Mouse (Mus musculus): ENCODE results near the gene Lsm11.

Lsm11 gene

DNA sequence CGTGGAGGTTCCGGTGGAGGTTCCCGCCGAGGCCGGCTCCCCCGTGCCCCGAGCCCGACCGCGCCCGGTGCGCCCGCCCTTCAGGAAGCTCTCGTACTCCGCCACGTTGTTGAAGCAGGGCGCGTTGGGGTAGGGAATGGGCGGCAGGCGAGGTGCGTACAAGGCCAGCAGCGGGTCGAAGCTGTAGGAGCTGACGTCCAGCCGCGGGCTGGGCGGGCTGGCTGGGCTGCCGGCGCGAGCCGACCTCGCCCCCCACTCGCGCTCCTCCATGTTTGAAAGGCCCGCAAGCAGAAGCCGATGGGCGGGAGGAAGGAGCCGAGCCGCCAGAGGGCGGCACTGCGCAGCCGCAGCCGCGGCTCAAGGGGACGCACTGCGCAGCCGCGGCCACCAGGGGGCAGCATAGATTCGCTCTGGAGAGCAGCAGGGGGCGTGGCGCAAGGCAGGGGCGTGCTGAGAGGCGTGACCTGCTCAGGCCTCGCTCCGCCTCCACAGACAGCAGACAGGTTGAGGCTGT, at the start of gene Lsm11:
TSS of gene Lsm11 (minus strand) at position 293 of the 514 bp plus-strand sequence.
- peak; percentile 86 to 90 for DNase-seq

DNA sequence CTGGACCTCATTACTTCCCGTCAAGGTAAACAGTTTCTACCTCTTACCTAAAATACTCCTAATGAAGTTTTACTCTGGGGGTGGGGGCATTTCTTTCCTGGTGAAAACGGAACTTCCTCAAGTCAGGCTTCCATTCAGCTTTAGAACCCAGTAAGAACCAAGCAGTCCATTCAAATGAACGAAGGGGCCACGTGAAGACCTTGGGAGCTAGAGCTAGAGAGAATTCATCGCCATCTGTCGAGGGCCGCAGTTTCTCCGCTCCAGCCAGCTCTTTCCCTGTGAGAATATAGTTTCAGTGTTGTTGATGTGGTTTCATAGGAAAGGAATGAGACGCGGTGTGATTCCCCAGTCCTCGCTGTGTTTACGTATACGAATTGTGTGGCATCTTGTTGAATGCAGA, 47.4 kb upstream of the Lsm11 start:
- no peak for DNase-seq

DNA sequence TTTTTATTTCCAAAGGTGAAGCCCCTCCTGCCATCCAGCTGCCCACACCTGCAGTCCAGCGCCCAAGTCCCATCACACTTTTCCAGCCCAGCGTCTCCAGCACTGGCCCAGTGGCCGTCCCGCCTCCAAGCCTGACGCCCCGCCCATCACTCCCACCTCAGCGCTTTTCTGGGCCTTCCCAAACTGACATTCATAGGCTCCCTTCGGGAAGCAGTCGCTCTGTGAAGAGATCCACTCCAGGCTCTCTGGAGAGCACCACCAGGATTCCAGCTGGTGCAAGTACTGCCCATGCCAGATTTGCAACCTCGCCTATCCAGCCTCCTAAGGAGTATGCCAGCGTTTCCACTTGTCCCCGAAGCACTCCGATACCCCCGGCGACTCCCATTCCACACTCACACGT, 46.9 kb upstream of the Lsm11 start:
- DNase-seq: no peak

- no peak for DNase-seq
These were observed 36.1 kb upstream of the Lsm11 start for GRCm38 (mm10) chr11:45980893-45981253.

DNA sequence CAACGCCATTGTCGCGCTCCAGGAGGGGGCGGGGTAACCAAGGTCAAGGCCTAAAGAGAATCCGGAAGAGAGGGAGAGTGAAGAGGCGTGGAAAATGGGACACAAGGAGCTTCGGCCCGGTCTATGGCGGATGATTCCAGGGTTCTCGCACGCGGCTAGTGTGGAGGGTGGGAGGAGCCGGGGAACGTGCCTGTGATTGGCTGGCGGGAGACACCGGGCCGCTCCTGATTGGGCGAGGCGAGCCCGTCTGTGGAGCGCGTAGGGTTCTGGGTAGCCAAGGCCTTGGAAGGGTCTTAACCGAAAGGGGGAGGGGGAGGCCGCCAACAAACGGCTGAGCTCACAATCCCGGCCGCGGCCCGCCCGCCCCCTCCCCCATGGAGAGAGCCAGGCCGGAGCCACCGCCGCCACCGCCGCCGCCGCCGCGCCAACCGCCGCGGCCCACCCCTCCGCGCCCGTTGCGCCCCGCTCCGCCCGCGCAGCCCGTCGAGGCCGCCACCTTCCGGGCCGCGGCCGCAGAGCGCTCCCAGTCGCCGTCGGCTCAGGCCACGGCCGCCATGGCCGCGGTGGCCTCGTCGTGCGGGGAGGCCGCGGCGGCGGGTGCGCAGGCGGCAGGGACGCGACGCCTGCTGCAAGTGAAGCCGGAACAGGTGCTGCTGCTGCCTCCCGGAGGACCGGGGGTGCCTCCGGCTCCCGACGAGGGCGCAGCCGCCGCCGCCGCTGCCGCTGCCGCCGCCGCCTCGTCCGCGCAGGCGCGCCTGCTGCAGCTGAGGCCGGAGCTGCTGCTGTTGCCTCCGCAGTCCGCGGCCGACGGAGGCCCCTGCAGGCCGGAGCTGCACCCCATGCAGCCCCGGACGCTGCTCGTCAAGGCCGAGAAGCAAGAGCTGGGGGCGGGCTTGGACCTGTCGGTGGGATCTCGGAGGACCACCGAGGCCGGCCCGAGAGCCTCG, 35.5 kb upstream of the Lsm11 start, which contains the start of gene Sox30:
TSS of gene Sox30 (plus strand) at position 365 of the 947 bp plus-strand sequence.
- peak; percentile 14 to 20 for DNase-seq

DNA sequence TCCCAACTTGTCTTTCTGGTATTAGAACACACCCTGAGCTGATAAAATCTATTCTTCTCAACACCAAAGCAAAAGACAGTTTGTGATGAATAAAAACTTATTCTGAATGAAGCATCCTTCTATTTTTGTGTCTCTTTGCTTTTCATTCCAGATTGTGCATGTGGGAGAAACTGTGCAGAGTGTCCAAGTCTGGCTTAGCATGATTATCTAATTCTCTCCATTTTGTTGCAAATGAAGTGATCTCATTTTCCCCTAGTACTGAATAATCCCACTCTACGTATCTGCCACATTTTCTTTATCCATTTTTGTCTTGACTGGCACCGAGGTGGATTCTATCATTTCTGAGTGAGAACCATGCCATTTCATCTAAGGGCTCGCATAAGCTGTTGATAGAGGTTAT, 31.3 kb upstream of the Lsm11 start:
- no peak for DNase-seq

GRCm38 (mm10) chr11:45974466-45974865, 29.7 kb upstream of the Lsm11 start:
- DNase-seq: no peak

DNA sequence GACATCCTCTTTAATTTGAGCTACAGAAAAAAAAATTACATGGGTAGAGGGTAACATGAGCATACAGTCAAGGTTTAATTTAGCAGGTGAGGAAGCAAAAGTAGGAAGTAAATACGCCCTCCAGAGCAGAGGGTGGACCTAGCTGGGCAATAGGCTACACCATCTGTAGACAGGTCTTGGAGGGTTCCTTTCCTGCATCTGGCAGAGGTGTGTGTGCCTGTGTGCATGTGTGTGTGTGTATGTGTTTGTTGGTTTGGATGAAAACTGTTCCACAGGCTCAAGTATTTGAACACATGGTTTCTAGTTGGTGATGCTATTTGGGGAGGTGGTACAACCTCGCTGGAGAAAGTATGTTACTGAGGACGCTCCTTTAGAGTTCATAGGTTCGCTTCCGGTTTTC, 28.9 kb upstream of the Lsm11 start:
- DNase-seq: no peak

- DNase-seq: no peak
These were observed 23.7 kb upstream of the Lsm11 start for GRCm38 (mm10) chr11:45968466-45968865.

DNA sequence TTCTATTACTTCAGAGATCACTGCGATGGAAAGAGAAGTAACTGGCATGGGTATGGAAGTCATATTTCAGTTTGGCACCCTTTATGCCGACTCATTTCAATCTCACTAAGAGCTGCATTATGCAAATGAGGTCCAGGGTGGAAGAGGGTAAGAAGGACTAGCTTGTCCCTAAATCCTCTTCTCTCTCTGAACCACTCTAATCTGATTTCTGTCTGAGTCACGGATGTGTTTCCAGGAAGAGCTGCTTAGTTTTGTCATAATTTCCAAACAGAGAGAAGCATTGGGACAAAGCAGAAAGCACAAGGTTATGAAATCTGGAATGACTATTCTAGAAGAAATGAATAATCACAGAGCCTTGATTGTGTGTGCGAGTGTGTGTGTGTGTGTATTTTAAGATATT, 22.2 kb upstream of the Lsm11 start:
- DNase-seq: no peak

- no peak for DNase-seq
These were observed 15.3 kb upstream of the Lsm11 start for GRCm38 (mm10) chr11:45960003-45960402.

GRCm38 (mm10) chr11:45959598-45959997, 14.9 kb upstream of the Lsm11 start:
- no peak for DNase-seq

DNA sequence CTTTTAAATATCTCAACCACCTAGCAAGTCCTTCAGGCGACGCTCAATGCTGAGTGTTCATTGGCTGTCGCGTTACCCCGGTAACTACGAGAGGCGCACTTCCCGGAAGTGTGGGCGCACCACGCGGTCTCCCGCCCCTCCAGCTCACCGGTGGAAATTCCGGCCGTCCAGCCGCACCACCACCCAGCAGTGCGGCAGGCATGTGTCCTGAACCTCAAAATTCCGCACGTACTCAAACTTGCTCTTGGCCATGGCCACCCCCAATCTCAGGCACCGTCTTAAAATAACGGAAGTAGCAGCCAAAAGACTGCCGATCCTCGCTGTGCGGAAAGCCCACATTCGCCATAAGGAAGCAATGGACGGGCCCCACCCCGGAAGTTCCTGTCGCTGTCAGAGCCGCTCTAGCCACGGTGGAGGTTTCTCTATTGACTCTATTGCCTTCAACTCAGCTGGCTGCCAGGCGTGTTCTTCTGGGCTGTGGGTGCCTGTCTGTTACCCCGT, 10.4 kb upstream of the Lsm11 start, which contains the start of gene Thg1l:
TSS of gene Thg1l (minus strand) at position 368 of the 501 bp plus-strand sequence.
- DNase-seq: peak; percentile 82 to 88

GRCm38 (mm10) chr11:45947491-45947890, 2.8 kb upstream of the Lsm11 start:
- no peak for DNase-seq

- no peak for DNase-seq
These were observed 2.1 kb upstream of the Lsm11 start for GRCm38 (mm10) chr11:45946796-45947195.

DNA sequence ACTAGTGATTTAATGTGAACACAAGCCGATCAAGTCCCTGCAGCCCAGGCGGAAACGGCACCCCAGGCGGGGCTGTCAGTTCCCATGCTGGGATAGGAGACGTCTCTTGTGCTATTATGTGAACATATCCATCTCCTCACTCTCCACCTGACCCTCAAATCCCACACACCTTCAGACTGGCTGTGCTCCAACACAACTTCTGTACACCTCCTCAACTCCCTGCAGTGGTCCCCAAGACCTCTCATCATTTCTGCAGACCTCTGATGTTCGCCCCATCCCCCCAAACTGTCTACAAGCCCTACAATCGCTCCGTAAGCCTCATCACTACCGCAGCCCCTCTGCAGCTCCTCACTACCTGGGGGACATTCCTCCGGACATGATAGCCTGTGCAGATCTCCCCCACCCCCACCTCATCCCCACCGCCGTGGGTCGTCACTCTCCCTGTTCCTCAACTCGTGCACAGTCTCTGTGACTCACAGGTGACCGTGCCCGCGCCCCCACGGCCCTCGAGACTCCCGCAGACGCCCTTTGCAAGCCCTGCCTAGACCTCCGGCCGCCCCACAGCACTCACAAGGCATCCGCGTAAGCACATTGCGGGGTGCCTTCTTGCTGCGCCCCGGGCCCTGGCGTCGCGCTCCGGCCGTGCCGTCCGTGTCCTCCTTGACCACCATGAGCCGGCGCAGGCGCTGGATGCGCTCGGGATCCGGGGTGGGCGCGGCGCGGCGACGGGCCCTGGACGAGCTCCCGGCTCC, 668 bp downstream of the Lsm11 start:
- peak; percentile 17 to 20 for DNase-seq

DNA sequence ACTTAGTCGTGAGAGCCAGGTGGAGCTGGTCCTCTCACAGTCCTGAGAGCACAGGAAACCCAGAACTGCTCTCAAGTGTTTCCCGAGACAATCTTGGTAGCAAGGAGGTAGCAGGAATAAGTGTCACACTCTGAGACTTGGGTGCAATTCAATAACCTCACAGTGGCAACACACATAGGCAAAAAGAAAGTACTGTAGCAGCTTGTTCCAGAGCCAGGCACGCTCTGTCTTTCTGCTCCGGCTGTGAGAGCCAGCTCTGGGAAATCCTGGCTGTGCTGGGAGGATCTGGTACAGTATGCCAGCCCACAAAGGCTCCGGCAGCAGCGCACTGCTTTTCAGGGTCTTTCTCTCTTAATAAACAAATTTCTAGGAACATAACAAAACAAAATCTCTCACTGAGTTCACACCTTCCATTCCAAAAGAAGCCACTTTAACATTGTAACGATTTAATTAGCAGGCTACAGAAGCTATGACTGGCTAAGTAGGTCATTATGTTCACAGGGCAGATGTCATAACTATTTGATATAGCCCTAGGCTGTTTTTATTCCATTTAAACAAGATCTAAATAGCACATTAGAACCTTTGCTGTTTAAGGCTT, 1.5 kb downstream of the Lsm11 start:
- no peak for DNase-seq

- DNase-seq: no peak
These were observed 2.5 kb downstream of the Lsm11 start for GRCm38 (mm10) chr11:45942281-45942680.

- DNase-seq: no peak
These were observed 5.8 kb downstream of the Lsm11 start for GRCm38 (mm10) chr11:45938917-45939316.

GRCm38 (mm10) chr11:45937478-45937877, 7.3 kb downstream of the Lsm11 start:
- no peak for DNase-seq

- DNase-seq: no peak
These were observed 12.0 kb downstream of the Lsm11 start for GRCm38 (mm10) chr11:45932771-45933170.

- no peak for DNase-seq
These were observed 15.2 kb downstream of the Lsm11 start for GRCm38 (mm10) chr11:45929541-45929940.

- DNase-seq: no peak
These were observed 17.3 kb downstream of the Lsm11 start for GRCm38 (mm10) chr11:45927456-45927855.

Data from thymus, adult 18-20 months (tissue).